9 mouse cellular contexts compared by ENCODE assay signal in the genomic region with DNA sequence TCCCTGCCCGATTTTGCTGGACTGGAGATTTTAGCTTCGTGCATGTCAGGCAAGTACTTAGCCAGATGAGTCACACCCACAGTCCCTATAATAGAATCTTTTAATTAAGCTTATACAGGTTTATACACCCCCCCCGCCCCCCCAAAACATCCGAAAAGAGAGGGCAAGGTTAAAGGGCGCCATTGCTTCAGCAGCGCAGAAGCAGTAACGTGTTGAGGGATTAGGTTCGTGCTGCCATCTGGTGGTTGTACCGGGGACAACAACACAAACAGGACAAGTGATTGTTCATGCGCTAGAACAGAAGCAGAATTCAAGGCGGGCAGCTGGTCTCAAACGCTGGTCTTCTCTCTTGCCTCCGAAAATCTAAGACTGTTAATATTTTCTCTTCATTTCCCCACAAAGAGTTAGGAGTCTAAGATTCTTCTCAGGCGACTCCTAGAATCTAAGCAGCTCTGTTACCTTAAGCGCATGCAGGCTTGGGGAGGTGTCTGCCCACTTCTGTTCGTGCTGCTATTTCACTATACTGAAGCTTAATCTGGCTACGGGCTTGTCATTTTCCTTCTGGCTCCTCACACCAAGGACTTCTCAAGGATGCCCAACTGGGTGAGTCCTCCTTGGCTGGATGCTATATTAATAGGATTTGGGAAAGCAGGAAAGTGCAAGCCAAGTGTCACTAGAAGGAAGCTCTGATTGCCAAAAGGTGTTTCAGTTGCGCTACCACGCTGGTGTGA. TPM values are rescaled to one million over a fixed set of nuclear protein-coding genes. Genes with fewer than 3 reads are reported as not detected.
DNase-seq lines count a peak whose midpoint lies in the region; ATAC-seq and TF ChIP-seq lines count a peak whose summit lies in the region.
"Had no signal": no experiment of that assay in that cellular context is flagged by ENCODE, and none has a peak within 500 bp of the region (broad histone marks: within the 10 kb centered on the region; RNA-seq: fewer than 3 reads in every experiment).

No protein-coding gene starts in this region.

- H3K4me1 ChIP-seq in kidney, embryonic 15.5 days: no peaks in the 10 kb centered on the region
- H3K4me1 ChIP-seq in limb, embryonic 10.5 days: no peaks in the 10 kb centered on the region
- H3K4me1 ChIP-seq in midbrain, embryonic 15.5 days: no peaks in the 10 kb centered on the region
- no peaks in the 10 kb centered on the region for H3K4me1 ChIP-seq in spleen, adult 2 months (ENCODE audit: control insufficient read depth, insufficient read depth, insufficient read length)
- H3K4me1 ChIP-seq: stomach, embryonic 15.5 days had no signal

- no peak overlapping the region for H3K4me3 ChIP-seq in kidney, embryonic 15.5 days (replicated peaks)
- H3K4me3 ChIP-seq in limb, embryonic 10.5 days: no peak overlapping the region
- no peak overlapping the region for H3K4me3 ChIP-seq in midbrain, embryonic 15.5 days
- H3K4me3 ChIP-seq in spleen, adult 2 months (ENCODE audit: extremely low read depth, insufficient read depth, insufficient read length): no peak overlapping the region
- H3K4me3 ChIP-seq: stomach, embryonic 15.5 days had no signal

- no peaks in the 10 kb centered on the region for H3K27me3 ChIP-seq in kidney, embryonic 15.5 days
- H3K27me3 ChIP-seq in limb, embryonic 10.5 days (ENCODE audit: low read depth, poor library complexity, severe bottlenecking): no peaks in the 10 kb centered on the region
- H3K27me3 ChIP-seq in midbrain, embryonic 15.5 days (replicated peaks): no peaks in the 10 kb centered on the region
- H3K27me3 ChIP-seq in spleen, adult 2 months (ENCODE audit: control insufficient read depth, insufficient read depth, low read length): no peaks in the 10 kb centered on the region
- H3K27me3 ChIP-seq: stomach, embryonic 15.5 days had no signal

- no peaks in the 10 kb centered on the region for H3K36me3 ChIP-seq in kidney, embryonic 15.5 days
- no peaks in the 10 kb centered on the region for H3K36me3 ChIP-seq in limb, embryonic 10.5 days
- no peaks in the 10 kb centered on the region for H3K36me3 ChIP-seq in midbrain, embryonic 15.5 days (replicated peaks)
- no peaks in the 10 kb centered on the region for H3K36me3 ChIP-seq in spleen, adult 2 months (ENCODE audit: control insufficient read depth, insufficient read depth, low read length)
- H3K36me3 ChIP-seq: stomach, embryonic 15.5 days had no signal

- peak; percentile 90 for DNase-seq in kidney, adult 18-20 months
- DNase-seq in cerebellum, adult 9-11 months: peak; percentile 63
- peak; percentile 86 to 93 for DNase-seq in frontal cortex, postnatal 25 days (ENCODE audit: low spot score in 2 of 2)
- DNase-seq in induced T-regulatory cell, adult 2 months (ENCODE audit: low read depth): peak; percentile 91
- DNase-seq in limb, embryonic 10.5 days (ENCODE audit: low spot score): peak; percentile 83
- DNase-seq in spleen, adult 2 months (ENCODE audit: low read depth in 1 of 2, low spot score in 2 of 2): peak; percentile 59 to 69

- H3K4me2 ChIP-seq in kidney, embryonic 15.5 days: no peak overlapping the region
- no peak overlapping the region for H3K4me2 ChIP-seq in midbrain, embryonic 15.5 days
- H3K4me2 ChIP-seq: stomach, embryonic 15.5 days had no signal

- H3K9me3 ChIP-seq in kidney, embryonic 15.5 days (replicated peaks): no peaks in the 10 kb centered on the region
- no peaks in the 10 kb centered on the region for H3K9me3 ChIP-seq in limb, embryonic 10.5 days (replicated peaks)
- H3K9me3 ChIP-seq in midbrain, embryonic 15.5 days: no peaks in the 10 kb centered on the region
- H3K9me3 ChIP-seq: stomach, embryonic 15.5 days had no signal

- ATAC-seq in kidney, embryonic 15.5 days (replicated peaks; ENCODE audit: low FRiP score): no peak
- peak; percentile 37; the same call in 1 of the 2 replicates for ATAC-seq in midbrain, embryonic 15.5 days (replicated peaks)

- WGBS in kidney, embryonic 15.5 days: 43% methylated on average over 19 of the region's 19 CpGs
- 40% methylated on average over 19 of the region's 19 CpGs for WGBS in limb, embryonic 10.5 days
- 43% methylated on average over 19 of the region's 19 CpGs for WGBS in midbrain, embryonic 15.5 days
- 39% methylated on average over 19 of the region's 19 CpGs for WGBS in spleen, adult 2 months

- no peak overlapping the region for H3K27ac ChIP-seq in kidney, embryonic 15.5 days
- no peak overlapping the region; the same call in 1 of the 2 replicates for H3K27ac ChIP-seq in limb, embryonic 10.5 days
- no peak overlapping the region for H3K27ac ChIP-seq in midbrain, embryonic 15.5 days
- H3K27ac ChIP-seq in spleen, adult 2 months (ENCODE audit: insufficient read depth, low read length): no peak overlapping the region
- H3K27ac ChIP-seq: stomach, embryonic 15.5 days had no signal

- TF ChIP-seq POLR2A in spleen, adult 2 months (IDR thresholded peaks at IDR 0.05; ENCODE audit: low read depth, low read length): no peak

- TF ChIP-seq CTCF in spleen, adult 2 months (IDR thresholded peaks at IDR 0.05; ENCODE audit: extremely low read depth, insufficient read depth, insufficient read length, insufficient replicate concordance): peak; percentile 66; the same call in 1 of the 2 replicates

- H3K9ac ChIP-seq in kidney, embryonic 15.5 days: no peak overlapping the region
- no peak overlapping the region for H3K9ac ChIP-seq in midbrain, embryonic 15.5 days
- H3K9ac ChIP-seq: stomach, embryonic 15.5 days had no signal

RNA-seq across cellular contexts. Expression of a gene that starts 57.6 kb away (rescaled TPM):
- not detected in 2 replicates for polyA plus RNA-seq in kidney, embryonic 15.5 days (2015; fragmentation: Nextera tagmentation; extraction: Ambion mirVana)
- polyA plus RNA-seq in limb, embryonic 10.5 days (2016; fragmentation: Nextera tagmentation; extraction: Ambion mirVana): not detected in 2 replicates
- not detected in 2 replicates for polyA plus RNA-seq in midbrain, embryonic 15.5 days (2015; fragmentation: Nextera tagmentation; extraction: Ambion mirVana)
- polyA plus RNA-seq in spleen, adult 2 months (2012; rRNA removed): not detected in 2 replicates
- polyA plus RNA-seq: stomach, embryonic 15.5 days had no signal
